Mouse (Mus musculus) liver, adult 2 months (tissue): ENCODE measurements around the gene Gatd1.

Experiments used
- CTCF ChIP-seq: fragments of 200-500 bp; IDR thresholded peaks from 2 replicates; pipeline ENCODE4 v1.5.1; 2011; ENCODE audit warnings: low read depth, low read length, control low read depth
- POLR2A ChIP-seq: fragments of 200-500 bp; IDR thresholded peaks from 2 replicates; pipeline ENCODE4 v1.6.1; 2011; ENCODE audit warnings: low read length, control low read depth; ENCODE audit not compliant: insufficient read depth; ENCODE audit errors: extremely low read depth

DNA sequence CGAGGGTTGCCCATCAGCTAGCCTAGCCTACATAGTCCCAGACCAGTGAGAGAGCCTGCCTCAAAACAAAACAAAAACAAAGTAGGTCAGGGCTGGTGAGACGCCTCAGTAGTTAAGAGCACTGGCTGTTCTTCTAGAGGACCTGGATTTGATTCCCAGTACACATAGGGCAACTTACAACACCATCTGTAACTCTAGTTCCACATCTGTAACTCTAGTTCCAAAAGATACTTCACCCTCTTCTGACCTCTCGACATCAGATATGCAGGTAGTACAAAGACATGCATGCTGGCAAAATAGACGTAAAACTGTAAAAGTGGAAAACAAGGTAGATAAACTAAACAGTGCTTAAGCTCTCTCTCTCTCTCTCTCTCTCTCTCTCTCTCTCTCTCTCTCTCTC lies 9.9 kb upstream of the Gatd1 start:
- TF ChIP-seq POLR2A (no peak), CTCF (no peak)
